In genomic region chr13:28952576-28953571, GRCm38 (mm10) we compare ENCODE assay signal across 8 mouse cellular contexts. TPM values are rescaled to one million over a fixed set of nuclear protein-coding genes. Genes with fewer than 3 reads are reported as not detected.
DNase-seq lines count a peak whose midpoint lies in the region; ATAC-seq lines count a peak whose summit lies in the region.

No protein-coding gene starts in this region.

- H3K36me3 ChIP-seq in neural tube, embryonic 11.5 days (ENCODE audit: control insufficient read depth, insufficient read depth, low read length): no peaks in the 10 kb centered on the region; the same call in 1 of the 2 replicates
- no peaks in the 10 kb centered on the region for H3K36me3 ChIP-seq in intestine, embryonic 15.5 days

- peak overlapping the region; percentile 44 for H3K4me2 ChIP-seq in neural tube, embryonic 11.5 days (ENCODE audit: low read depth)
- H3K4me2 ChIP-seq in intestine, embryonic 15.5 days (replicated peaks): peak overlapping the region; percentile 65

- no peaks in the 10 kb centered on the region for H3K9me3 ChIP-seq in neural tube, embryonic 11.5 days (ENCODE audit: control insufficient read depth, low read length)
- no peaks in the 10 kb centered on the region for H3K9me3 ChIP-seq in intestine, embryonic 15.5 days

- DNase-seq in neural tube, embryonic 11.5 days (ENCODE audit: low spot score): peak; percentile 65
- no peak for DNase-seq in neural tube, embryonic 10.5 days (ENCODE audit: extremely low spot score, low spot score)
- DNase-seq in embryo, embryonic 11 days: peak; percentile 82
- DNase-seq in gonadal fat pad, adult 2 months (ENCODE audit: low read depth): peak; percentile 64
- DNase-seq in left cerebral cortex, postnatal 4 days: peak; percentile 56
- DNase-seq in mesoderm, embryonic 11.5 days (ENCODE audit: low read depth, low spot score): peak; percentile 54
- DNase-seq in spleen, postnatal 14 days (ENCODE audit: low spot score in 2 of 2): peak; percentile 15 to 23

- intact Hi-C loops in left cerebral cortex, postnatal 4 days (cut with DNase I): loop anchor here (5.0 kb wide), 1 partner anchor 231 kb away; no protein-coding TSS in a partner anchor

- H3K9ac ChIP-seq in neural tube, embryonic 11.5 days (ENCODE audit: low read length): peak overlapping the region; percentile 99
- H3K9ac ChIP-seq in intestine, embryonic 15.5 days: peak overlapping the region; percentile 98

- H3K4me3 ChIP-seq in neural tube, embryonic 11.5 days (ENCODE audit: low read depth, low read length): peak overlapping the region; percentile 100
- H3K4me3 ChIP-seq in intestine, embryonic 15.5 days (replicated peaks): peak overlapping the region; percentile 93

- H3K4me1 ChIP-seq in neural tube, embryonic 11.5 days (ENCODE audit: control insufficient read depth, insufficient read depth, low read length): peaks cover 12% of the 10 kb centered on the region; the same call in 1 of the 2 replicates
- H3K4me1 ChIP-seq in intestine, embryonic 15.5 days (replicated peaks): peaks cover 8% of the 10 kb centered on the region; the same call in 1 of the 2 replicates

- peak overlapping the region; percentile 99 for H3K27ac ChIP-seq in neural tube, embryonic 11.5 days (ENCODE audit: low read depth, low read length)
- peak overlapping the region; percentile 100 for H3K27ac ChIP-seq in intestine, embryonic 15.5 days

- no peaks in the 10 kb centered on the region for H3K27me3 ChIP-seq in neural tube, embryonic 11.5 days (ENCODE audit: control insufficient read depth, insufficient read depth, low read length)
- H3K27me3 ChIP-seq in intestine, embryonic 15.5 days (replicated peaks): no peaks in the 10 kb centered on the region

- under 1% methylated on average over 96 of the region's 98 CpGs for WGBS in neural tube, embryonic 11.5 days
- under 1% methylated on average over 98 of the region's 98 CpGs for WGBS in intestine, embryonic 15.5 days

- ATAC-seq in neural tube, embryonic 11.5 days (ENCODE audit: insufficient read depth, low FRiP score, low TSS enrichment): peak; percentile 36
- peak; percentile 52 for ATAC-seq in intestine, embryonic 15.5 days

RNA-seq across cellular contexts. Expression of gene Sox4, which starts 0.6 kb away (rescaled TPM):
- polyA plus RNA-seq in neural tube, embryonic 11.5 days (2014; fragmentation: Nextera tagmentation; extraction: Ambion mirVana): 165 and 172 TPM in 2 replicates
- polyA plus RNA-seq in gonadal fat pad, adult 2 months (2012; rRNA removed): 15.0 and 19.4 TPM in 2 replicates
- polyA plus RNA-seq in intestine, embryonic 15.5 days (2015; fragmentation: Nextera tagmentation; extraction: Ambion mirVana): 32.2 and 38.7 TPM in 2 replicates
- total RNA-seq in left cerebral cortex, postnatal 4 days (2021): 100 to 1,000 TPM; 230 to 261 TPM
